Mouse (Mus musculus) myocyte (in vitro differentiated cells): Measurements from ENCODE around the gene Ubap2. TPM values are rescaled to one million over a fixed set of nuclear protein-coding genes. Genes with fewer than 3 reads are reported as not detected.
A peak's percentile ranks its signal among the peaks of the same experiment; 100 is the strongest.

ENCODE experiments used
- H3K27me3 ChIP-seq: one replicate; pipeline ENCODE4 v1.6.1; 2011; ENCODE audit not compliant: control insufficient read depth, insufficient read depth, insufficient read length
- H3K36me3 ChIP-seq: one replicate; pipeline ENCODE4 v1.6.1; 2011; ENCODE audit not compliant: control insufficient read depth, insufficient read depth
- H3K4me2 ChIP-seq: one replicate; pipeline ENCODE4 v1.6.1; 2011; ENCODE audit warnings: low read depth, control low read depth
- H3K4me3 ChIP-seq: one replicate; pipeline ENCODE4 v1.5.1; 2011; ENCODE audit warnings: mild to moderate bottlenecking, control low read depth, moderate library complexity
- H3K79me2 ChIP-seq: one replicate; pipeline ENCODE4 v1.6.1; 2011; ENCODE audit not compliant: control insufficient read depth, insufficient read depth
- H3ac ChIP-seq: one replicate; pipeline ENCODE4 v1.6.1; 2011; ENCODE audit not compliant: control insufficient read depth, insufficient read length
- CEBPB ChIP-seq: IDR thresholded peaks from 2 replicates; pipeline ENCODE4 v1.6.1; 2011; ENCODE audit warnings: mild to moderate bottlenecking, moderate library complexity; ENCODE audit not compliant: poor library complexity, insufficient read depth, severe bottlenecking
- E2F4 ChIP-seq: IDR thresholded peaks from one replicate; pipeline ENCODE4 v1.6.1; 2011; ENCODE audit warnings: mild to moderate bottlenecking, control low read depth, moderate library complexity; ENCODE audit not compliant: insufficient read depth
- MAX ChIP-seq: IDR thresholded peaks from one replicate; pipeline ENCODE4 v1.6.1; 2011; ENCODE audit warnings: low read depth, mild to moderate bottlenecking, control low read depth
- MYOD1 ChIP-seq, 3 experiments: IDR thresholded peaks; one replicate each; pipeline ENCODE4 v1.6.1; 2011; ENCODE audit warnings: control low read depth in 2 of 3, low read depth in 2 of 3, mild to moderate bottlenecking in 2 of 3, moderate library complexity in 1 of 3; ENCODE audit not compliant: insufficient read length in 2 of 3, control insufficient read depth in 1 of 3
- MYOG ChIP-seq, 3 experiments: IDR thresholded peaks; one replicate each; pipeline ENCODE4 v1.6.1; 2011; ENCODE audit warnings: control low read depth in 2 of 3, low read depth in 2 of 3, mild to moderate bottlenecking in 2 of 3; ENCODE audit not compliant: insufficient read length in 2 of 3, control insufficient read depth in 1 of 3, insufficient read depth in 1 of 3
- POLR2A ChIP-seq: IDR thresholded peaks from one replicate; pipeline ENCODE4 v1.6.1; 2011; ENCODE audit warnings: low read depth, mild to moderate bottlenecking, control low read depth, moderate library complexity; ENCODE audit not compliant: insufficient read length
- POLR2AphosphoS2 ChIP-seq: IDR thresholded peaks from one replicate; pipeline ENCODE4 v1.6.1; 2011; ENCODE audit warnings: low read depth, control low read depth; ENCODE audit not compliant: insufficient read length
- REST ChIP-seq: IDR thresholded peaks from one replicate; pipeline ENCODE4 v1.6.1; 2011; ENCODE audit warnings: mild to moderate bottlenecking, control low read depth, moderate library complexity; ENCODE audit not compliant: insufficient read depth, insufficient read length
- SRF ChIP-seq: IDR thresholded peaks from one replicate; pipeline ENCODE4 v1.6.1; 2011; ENCODE audit warnings: low read depth; ENCODE audit not compliant: control insufficient read depth, insufficient read length
- TCF12 ChIP-seq: IDR thresholded peaks from one replicate; pipeline ENCODE4 v1.6.1; 2011; ENCODE audit warnings: mild to moderate bottlenecking, control low read depth; ENCODE audit not compliant: poor library complexity, insufficient read depth, severe bottlenecking
- TCF3 ChIP-seq: IDR thresholded peaks from one replicate; pipeline ENCODE4 v1.6.1; 2011; ENCODE audit warnings: low read depth, control low read depth; ENCODE audit not compliant: insufficient read length
- USF1 ChIP-seq: IDR thresholded peaks from one replicate; pipeline ENCODE4 v1.6.1; 2011; ENCODE audit warnings: low read depth, mild to moderate bottlenecking, control low read depth, moderate library complexity
- polyA plus RNA-seq: library from polyadenylated mRNA; unstranded; fragments of >200 nt; fragmentation: generic; extraction: Trizol; gene quantifications from one replicate; pipeline ENCODE4 v1.2.1, GENCODE M21; 2012; ENCODE audit warnings: missing spikeins

Ubap2 gene
- polyA plus RNA-seq, 1 experiment, result 71.5 TPM

DNA sequence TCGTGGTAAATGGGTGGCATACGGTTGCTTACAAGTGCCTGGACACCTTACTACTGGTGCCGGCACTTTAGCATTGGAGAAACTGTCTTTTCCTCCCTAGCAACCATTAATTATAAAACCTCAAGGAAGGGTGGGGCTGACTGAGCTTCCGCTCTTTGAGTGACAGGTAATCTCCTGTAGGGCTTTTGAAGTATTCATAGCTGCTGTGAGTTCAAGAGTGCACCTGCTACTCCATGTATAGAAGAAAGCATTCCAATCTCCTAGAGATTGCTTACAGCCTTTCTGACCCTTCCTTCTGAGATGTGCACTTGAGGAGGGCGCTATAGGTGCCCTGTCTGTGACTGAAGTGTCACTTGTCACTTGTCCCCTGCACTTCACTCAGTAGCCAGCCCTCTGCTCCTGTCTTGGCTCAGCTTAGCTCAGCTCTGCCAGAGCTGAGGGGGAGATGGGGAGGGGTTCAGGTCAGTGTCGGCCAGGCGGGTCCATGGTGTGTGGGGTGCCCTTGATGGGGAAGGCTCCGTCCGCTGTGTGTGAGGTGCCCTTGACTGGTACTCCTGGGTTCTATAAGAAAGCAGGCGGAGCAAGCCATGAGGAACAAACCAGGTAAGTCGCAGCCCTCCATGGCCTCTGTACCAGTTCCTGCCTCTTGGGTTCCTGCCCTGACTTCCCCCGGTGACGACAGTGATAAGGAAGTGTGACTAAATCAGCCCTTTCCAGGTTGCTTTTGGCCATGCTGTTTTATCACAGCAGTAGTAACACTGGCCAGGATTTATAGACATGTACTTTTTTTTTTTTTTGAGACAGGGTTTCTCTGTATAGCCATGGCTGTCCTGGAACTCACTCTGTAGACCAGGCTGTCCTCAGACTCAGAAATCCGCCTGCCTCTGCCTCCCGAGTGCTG is 94.9 kb downstream of the Ubap2 start:
- Histone ChIP-seq H3ac (no peak overlapping the region), H3K4me2 (no peak overlapping the region), H3K4me3 (no peak overlapping the region), H3K27me3 (no peaks in the 10 kb centered on the region), H3K36me3 (peaks cover 6% of the 10 kb centered on the region), H3K79me2 (peaks cover 19% of the 10 kb centered on the region)
- TF ChIP-seq POLR2A (no peak), MAX (no peak), SRF (no peak), TCF12 (no peak), TCF3 (no peak), POLR2AphosphoS2 (no peak), MYOG (IDR thresholded peaks at IDR 0.05; ENCODE audit: control insufficient read depth in 1 of 3, insufficient read depth in 1 of 3, insufficient read length in 2 of 3, low read depth in 2 of 3) (no peak), REST (no peak), MYOD1 (IDR thresholded peaks at IDR 0.05; ENCODE audit: control insufficient read depth in 1 of 3, insufficient read length in 2 of 3, low read depth in 2 of 3) (no peak), CEBPB (no peak), E2F4 (no peak), USF1 (no peak)

- peaks cover 10% of the 10 kb centered on the region for H3K36me3 ChIP-seq
- H3K79me2 ChIP-seq, result peaks cover 35% of the 10 kb centered on the region
- no peak for TF ChIP-seq SRF
- no peak for TF ChIP-seq CEBPB
- TF ChIP-seq USF1, result no peak
- TF ChIP-seq MAX, result no peak
- no peak for TF ChIP-seq E2F4
- no peak for TF ChIP-seq MYOD1 (IDR thresholded peaks at IDR 0.05; ENCODE audit: control insufficient read depth in 1 of 3, insufficient read length in 2 of 3, low read depth in 2 of 3)
- no peak for TF ChIP-seq REST
- TF ChIP-seq POLR2A, result no peak
- TF ChIP-seq POLR2AphosphoS2, result no peak
- TF ChIP-seq MYOG (IDR thresholded peaks at IDR 0.05; ENCODE audit: control insufficient read depth in 1 of 3, insufficient read depth in 1 of 3, insufficient read length in 2 of 3, low read depth in 2 of 3), result no peak
These were observed 100.3 kb downstream of the Ubap2 start for GRCm38 (mm10) chr4:41174631-41175030.

GRCm38 (mm10) chr4:41170970-41171369 is 104.0 kb downstream of the Ubap2 start:
- H3K36me3 ChIP-seq, result peaks cover 13% of the 10 kb centered on the region
- H3ac ChIP-seq, result no peak overlapping the region
- no peak overlapping the region for H3K4me2 ChIP-seq
- peak; percentile 49 to 92 (median 88) for TF ChIP-seq MYOD1 (IDR thresholded peaks at IDR 0.05; ENCODE audit: control insufficient read depth in 1 of 3, insufficient read length in 2 of 3, low read depth in 2 of 3)
- TF ChIP-seq MAX, result no peak
- no peak overlapping the region for H3K4me3 ChIP-seq
- peaks cover 62% of the 10 kb centered on the region for H3K79me2 ChIP-seq
- H3K27me3 ChIP-seq, result no peaks in the 10 kb centered on the region

More at GRCm38 (mm10) chr4:41174631-41175030, 100.3 kb downstream of the Ubap2 start:
- Histone ChIP-seq H3K4me2 (no peak overlapping the region), H3K27me3 (no peaks in the 10 kb centered on the region), H3ac (no peak overlapping the region), H3K4me3 (no peak overlapping the region)

- no peak overlapping the region for H3ac ChIP-seq
- no peak overlapping the region for H3K4me3 ChIP-seq
- H3K36me3 ChIP-seq, result peaks cover 3% of the 10 kb centered on the region
- no peak for TF ChIP-seq E2F4
- no peak for TF ChIP-seq MYOD1 (IDR thresholded peaks at IDR 0.05; ENCODE audit: control insufficient read depth in 1 of 3, insufficient read length in 2 of 3, low read depth in 2 of 3)
- no peak for TF ChIP-seq USF1
- TF ChIP-seq POLR2AphosphoS2, result no peak
- no peak for TF ChIP-seq SRF
- no peak for TF ChIP-seq TCF3
- TF ChIP-seq REST, result no peak
- no peak for TF ChIP-seq MYOG (IDR thresholded peaks at IDR 0.05; ENCODE audit: control insufficient read depth in 1 of 3, insufficient read depth in 1 of 3, insufficient read length in 2 of 3, low read depth in 2 of 3)
- TF ChIP-seq POLR2A, result no peak
- TF ChIP-seq TCF12, result no peak
- no peak for TF ChIP-seq MAX
- no peak for TF ChIP-seq CEBPB
- peaks cover 74% of the 10 kb centered on the region for H3K79me2 ChIP-seq
- H3K27me3 ChIP-seq, result no peaks in the 10 kb centered on the region
- H3K4me2 ChIP-seq, result no peak overlapping the region
These were observed 109.1 kb downstream of the Ubap2 start for GRCm38 (mm10) chr4:41165693-41166475.
